Mouse (Mus musculus): ENCODE measurements around the gene C1galt1c1. TPM values are rescaled to one million over a fixed set of nuclear protein-coding genes. Genes with fewer than 3 reads are reported as not detected.

C1galt1c1 gene
- polyA plus RNA-seq, 2 experiments = 26.6 to 27.2 TPM

- Histone ChIP-seq H3K4me1 (ENCODE audit: control insufficient read depth, insufficient read depth, low read length) (no peaks in the 10 kb centered on the region), H3K9me3 (ENCODE audit: control insufficient read depth, low read length) (no peaks in the 10 kb centered on the region), H3K27ac (replicated peaks; ENCODE audit: low read depth, low read length) (no peak overlapping the region), H3K4me2 (replicated peaks; ENCODE audit: low read depth, low read length, severe bottlenecking) (peak overlapping the region; percentile 41), H3K27me3 (ENCODE audit: control insufficient read depth, insufficient read depth, low read length) (no peaks in the 10 kb centered on the region), H3K9ac (ENCODE audit: low read depth, low read length, severe bottlenecking) (no peak overlapping the region), H3K36me3 (ENCODE audit: control insufficient read depth, insufficient read depth, low read length) (no peaks in the 10 kb centered on the region), H3K4me3 (replicated peaks; ENCODE audit: low read length) (peak overlapping the region; percentile 35)
- ATAC-seq (ENCODE audit: low FRiP score, low read depth) (no peak), DNase-seq (ENCODE audit: low spot score) (no peak)
- no peak for TF ChIP-seq POLR2A (IDR thresholded peaks at IDR 0.05; ENCODE audit: borderline replicate concordance, extremely low read depth, insufficient read depth, insufficient read length)
Observed at GRCm38 (mm10) chrX:38635638-38635931, 698 bp upstream of the C1galt1c1 start.

DNA sequence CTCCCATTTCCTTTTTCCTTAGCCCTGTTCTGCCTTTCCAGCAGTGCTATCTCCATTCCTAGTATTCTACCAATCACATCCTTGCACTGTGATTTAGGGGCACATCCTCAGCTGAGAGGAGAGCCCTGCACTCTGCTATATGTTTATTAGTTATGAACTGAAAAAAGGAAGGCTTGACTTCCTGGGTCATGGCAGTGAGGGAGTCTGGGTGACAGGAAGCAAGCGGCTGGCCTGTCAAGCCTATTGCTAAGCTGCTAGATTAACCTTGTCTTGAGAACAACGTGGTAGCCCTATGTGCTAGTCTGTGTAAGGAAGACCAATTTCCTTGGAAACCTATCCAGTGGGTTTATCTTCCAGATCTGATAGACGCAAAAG, 33.9 kb downstream of the C1galt1c1 start:
- no peak for TF ChIP-seq POLR2A (IDR thresholded peaks at IDR 0.05; ENCODE audit: borderline replicate concordance, extremely low read depth, insufficient read depth, insufficient read length)
- Histone ChIP-seq H3K4me2 (replicated peaks; ENCODE audit: low read depth, low read length, severe bottlenecking) (peak overlapping the region; percentile 55), H3K36me3 (ENCODE audit: control insufficient read depth, insufficient read depth, low read length) (no peaks in the 10 kb centered on the region), H3K4me1 (ENCODE audit: control insufficient read depth, insufficient read depth, low read length) (no peaks in the 10 kb centered on the region), H3K27ac (replicated peaks; ENCODE audit: low read depth, low read length) (peak overlapping the region; percentile 78), H3K4me3 (replicated peaks; ENCODE audit: low read length) (peak overlapping the region; percentile 47), H3K9ac (ENCODE audit: low read depth, low read length, severe bottlenecking) (peak overlapping the region; percentile 56), H3K9me3 (ENCODE audit: control insufficient read depth, low read length) (no peaks in the 10 kb centered on the region), H3K27me3 (ENCODE audit: control insufficient read depth, insufficient read depth, low read length) (no peaks in the 10 kb centered on the region)
- DNase-seq (ENCODE audit: low spot score) (peak; percentile 22), ATAC-seq (ENCODE audit: low FRiP score, low read depth) (peak; percentile 42)
- WGBS = 22% methylated on average over 3 of the region's 3 CpGs

DNA sequence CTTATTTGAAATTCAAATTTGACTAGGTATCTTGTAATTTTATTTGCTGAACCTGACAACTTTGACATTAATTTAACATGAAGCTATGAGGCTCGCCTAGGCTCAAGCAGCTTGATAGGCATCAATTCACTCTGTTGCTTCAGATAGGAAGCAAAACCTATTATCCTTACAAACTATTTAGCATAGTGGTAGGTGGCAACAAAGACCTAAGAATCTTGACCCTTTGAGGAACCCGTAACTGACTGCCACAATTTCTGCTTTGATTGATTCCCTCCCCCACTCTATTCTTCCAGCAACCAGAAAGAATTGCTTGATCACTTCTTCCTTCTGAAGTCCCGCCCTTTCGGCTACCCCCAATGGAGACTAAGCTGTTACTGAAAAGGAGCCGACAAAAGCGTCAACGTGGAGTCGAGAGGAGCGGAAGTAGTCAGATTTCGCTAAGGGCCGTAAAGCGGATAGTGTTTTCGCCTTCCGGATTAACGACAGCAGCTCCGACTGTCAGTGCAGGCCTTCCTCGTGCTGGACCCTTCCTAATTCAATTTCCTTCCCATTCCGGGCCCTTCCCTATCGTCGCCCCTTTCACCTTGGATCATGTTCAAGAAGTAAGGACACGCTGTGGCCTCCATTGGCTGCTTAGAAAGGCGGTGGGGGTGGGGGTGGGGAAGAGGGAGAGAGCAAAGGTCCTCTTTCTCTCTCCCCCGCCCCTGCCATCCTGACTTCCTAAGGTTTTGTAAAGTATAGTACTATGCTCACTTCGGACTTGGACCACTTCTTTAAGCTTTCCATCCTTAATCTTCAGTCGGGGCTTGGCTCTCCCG, 34.5 kb downstream of the C1galt1c1 start, which contains the start of gene Mcts1:
Gene Mcts1 (plus strand): TSS at position 402 of the 818 bp plus-strand sequence.
- H3K9me3 ChIP-seq (ENCODE audit: control insufficient read depth, low read length) = no peaks in the 10 kb centered on the region
- peak; percentile 93 for ATAC-seq (ENCODE audit: low FRiP score, low read depth)
- peak within 1 kb of the TSS; percentile 78 for H3K27ac ChIP-seq (replicated peaks; ENCODE audit: low read depth, low read length)
- peak; percentile 27; the same call in 1 of the 2 replicates for TF ChIP-seq POLR2A (IDR thresholded peaks at IDR 0.05; ENCODE audit: borderline replicate concordance, extremely low read depth, insufficient read depth, insufficient read length)
- peak within 1 kb of the TSS; percentile 56 for H3K9ac ChIP-seq (ENCODE audit: low read depth, low read length, severe bottlenecking)
- peak within 1 kb of the TSS; percentile 55 for H3K4me2 ChIP-seq (replicated peaks; ENCODE audit: low read depth, low read length, severe bottlenecking)
- WGBS = 23% methylated on average over 25 of the region's 26 CpGs
- no peaks in the 10 kb centered on the region for H3K27me3 ChIP-seq (ENCODE audit: control insufficient read depth, insufficient read depth, low read length)
- peak; percentile 87 for DNase-seq (ENCODE audit: low spot score)
- peak within 1 kb of the TSS; percentile 47 for H3K4me3 ChIP-seq (replicated peaks; ENCODE audit: low read length)
- no peaks in the 10 kb centered on the region for H3K36me3 ChIP-seq (ENCODE audit: control insufficient read depth, insufficient read depth, low read length)
- H3K4me1 ChIP-seq (ENCODE audit: control insufficient read depth, insufficient read depth, low read length) = no peaks in the 10 kb centered on the region

DNA sequence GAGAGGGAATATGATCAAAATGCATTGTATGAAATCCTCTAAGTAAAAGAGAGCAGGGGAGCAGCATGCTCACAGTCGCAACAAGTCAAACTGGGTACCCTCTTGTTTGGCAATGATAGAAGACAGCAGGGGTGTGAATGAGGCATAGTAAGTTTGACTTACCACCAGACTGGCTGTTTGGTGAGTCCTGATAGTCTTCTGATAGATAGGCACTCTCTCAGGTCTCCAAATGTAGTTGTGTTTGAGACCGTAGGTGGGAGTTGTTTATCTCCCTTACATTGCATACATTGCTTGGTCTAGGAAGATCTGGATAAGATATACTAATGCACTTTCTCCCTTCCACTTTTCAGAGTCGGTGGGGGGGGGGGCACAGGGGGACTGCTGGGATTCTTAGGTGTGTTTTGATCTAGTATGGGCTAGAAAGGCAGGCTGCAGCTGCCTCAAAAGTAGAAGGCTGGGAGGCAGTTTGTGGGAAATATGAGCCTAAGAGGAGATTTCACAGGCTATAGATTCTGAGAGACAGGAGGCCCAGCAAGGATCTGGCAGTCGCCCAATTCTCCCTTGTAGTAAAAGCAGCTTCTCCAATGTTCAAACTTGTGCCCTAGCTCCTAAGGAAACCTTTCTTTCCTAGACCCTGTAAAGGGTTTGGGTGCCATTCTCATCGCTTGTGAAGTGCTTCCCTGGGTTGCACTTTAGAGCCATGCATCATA, 41.6 kb downstream of the C1galt1c1 start:
- WGBS = 45% methylated on average over 5 of the region's 5 CpGs
- ATAC-seq (ENCODE audit: low FRiP score, low read depth) (peak; percentile 34; the same call in 1 of the 2 replicates), DNase-seq (ENCODE audit: low spot score) (peak; percentile 83)
- no peak for TF ChIP-seq POLR2A (IDR thresholded peaks at IDR 0.05; ENCODE audit: borderline replicate concordance, extremely low read depth, insufficient read depth, insufficient read length)
- no peaks in the 10 kb centered on the region for H3K9me3 ChIP-seq (ENCODE audit: control insufficient read depth, low read length)
- no peaks in the 10 kb centered on the region for H3K4me1 ChIP-seq (ENCODE audit: control insufficient read depth, insufficient read depth, low read length)
- H3K36me3 ChIP-seq (ENCODE audit: control insufficient read depth, insufficient read depth, low read length) = no peaks in the 10 kb centered on the region
- H3K9ac ChIP-seq (ENCODE audit: low read depth, low read length, severe bottlenecking) = no peak overlapping the region
- H3K27me3 ChIP-seq (ENCODE audit: control insufficient read depth, insufficient read depth, low read length) = no peaks in the 10 kb centered on the region
- no peak overlapping the region for H3K4me3 ChIP-seq (replicated peaks; ENCODE audit: low read length)
- H3K4me2 ChIP-seq (replicated peaks; ENCODE audit: low read depth, low read length, severe bottlenecking) = no peak overlapping the region
- H3K27ac ChIP-seq (replicated peaks; ENCODE audit: low read depth, low read length) = no peak overlapping the region

- WGBS = 87% methylated on average over 3 of the region's 3 CpGs
- H3K27ac ChIP-seq (replicated peaks; ENCODE audit: low read depth, low read length) = no peak overlapping the region
- no peaks in the 10 kb centered on the region for H3K9me3 ChIP-seq (ENCODE audit: control insufficient read depth, low read length)
- no peak overlapping the region for H3K9ac ChIP-seq (ENCODE audit: low read depth, low read length, severe bottlenecking)
- H3K36me3 ChIP-seq (ENCODE audit: control insufficient read depth, insufficient read depth, low read length) = no peaks in the 10 kb centered on the region
- H3K4me1 ChIP-seq (ENCODE audit: control insufficient read depth, insufficient read depth, low read length) = no peaks in the 10 kb centered on the region
- DNase-seq (ENCODE audit: low spot score) (no peak), ATAC-seq (ENCODE audit: low FRiP score, low read depth) (no peak)
- no peaks in the 10 kb centered on the region for H3K27me3 ChIP-seq (ENCODE audit: control insufficient read depth, insufficient read depth, low read length)
- no peak overlapping the region for H3K4me3 ChIP-seq (replicated peaks; ENCODE audit: low read length)
- H3K4me2 ChIP-seq (replicated peaks; ENCODE audit: low read depth, low read length, severe bottlenecking) = no peak overlapping the region
- TF ChIP-seq POLR2A (IDR thresholded peaks at IDR 0.05; ENCODE audit: borderline replicate concordance, extremely low read depth, insufficient read depth, insufficient read length) = no peak
Observed at GRCm38 (mm10) chrX:38591749-38592148, 43.1 kb downstream of the C1galt1c1 start.
